In the genomic region with DNA sequence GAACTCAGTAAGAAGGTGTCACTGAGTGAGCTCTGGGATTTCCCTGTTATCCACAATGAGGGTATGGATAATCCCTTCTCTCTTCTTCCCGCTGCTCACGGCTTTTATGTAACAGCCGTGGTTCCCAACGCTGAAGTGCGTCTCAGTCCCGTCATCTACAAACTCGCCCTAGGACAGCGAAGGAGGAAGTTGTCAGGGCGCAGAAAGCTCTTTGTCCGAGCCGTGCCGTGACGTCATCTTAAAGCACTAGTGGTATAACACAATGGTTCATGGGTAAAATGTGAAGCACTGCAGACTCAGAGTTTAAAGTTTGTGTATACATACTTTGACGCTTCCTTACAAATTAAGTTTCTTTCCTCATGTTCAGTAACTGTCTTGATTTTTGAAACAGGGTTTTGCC, we compare ENCODE assay signal across 39 mouse cellular contexts. TPM values are rescaled to one million over a fixed set of nuclear protein-coding genes. Genes with fewer than 3 reads are reported as not detected.
DNase-seq lines count a peak whose midpoint lies in the region; ATAC-seq and TF ChIP-seq lines count a peak whose summit lies in the region.
"Had no signal": no experiment of that assay in that cellular context is flagged by ENCODE, and none has a peak within 500 bp of the region (broad histone marks: within the 10 kb centered on the region; RNA-seq: fewer than 3 reads in every experiment).

No protein-coding gene starts in this region.

- DNase-seq in liver: no peak
- DNase-seq in MEL (ENCODE audit: low read depth, low spot score): peak; percentile 76
- DNase-seq in left cerebral cortex, adult 8-10 months (ENCODE audit: low spot score in 2 of 2): no peak
- no peak for DNase-seq in left cerebral cortex, postnatal 25 days (ENCODE audit: low spot score in 2 of 2)
- DNase-seq in left cerebral cortex, adult 11 months (ENCODE audit: low spot score): no peak
- DNase-seq: adrenal gland, postnatal 25 days; cerebellum, adult 18-20 months; cerebellum, postnatal 25 days; gastrocnemius, postnatal 14 days; heart, postnatal 36 days; kidney, adult 2 months; kidney, postnatal 36 days; lung, adult 2 months; lung, postnatal 10 days; right cerebral cortex, postnatal 4 days; thymus, adult 2 months; thymus, postnatal 4 days had no signal

- intact Hi-C loops in left cerebral cortex, postnatal 25 days (cut with DNase I): no loop called here

- no peak for TF ChIP-seq RAD21 in MEL (IDR thresholded peaks at IDR 0.05; ENCODE audit: low read depth, low read length)

- no peaks in the 10 kb centered on the region for H3K27me3 ChIP-seq in liver, embryonic 12.5 days (replicated peaks)
- no peaks in the 10 kb centered on the region for H3K27me3 ChIP-seq in MEL (ENCODE audit: control insufficient read depth in 1 of 2, insufficient read depth in 2 of 2, low read length in 2 of 2)
- H3K27me3 ChIP-seq: forebrain, embryonic 13.5 days; hindbrain, embryonic 12.5 days; intestine, embryonic 15.5 days; megakaryocyte, embryonic 14.5 days; midbrain, embryonic 12.5 days; neural tube, embryonic 13.5 days had no signal

- TF ChIP-seq POLR2A in MEL (IDR thresholded peaks at IDR 0.05; ENCODE audit: control insufficient read depth in 1 of 2, insufficient read depth in 1 of 2, low read depth in 1 of 2, low read length in 2 of 2, poor library complexity in 1 of 2): 0 out of 4 replicates have a peak, but pooled peaks of 1 of the 2 experiments have one; percentile 29

- H3K9ac ChIP-seq in liver, embryonic 12.5 days: no peak overlapping the region
- peak overlapping the region; percentile 51 for H3K9ac ChIP-seq in MEL (ENCODE audit: control insufficient read depth, low read depth, low read length, poor library complexity, severe bottlenecking)
- H3K9ac ChIP-seq: forebrain, embryonic 13.5 days; hindbrain, embryonic 12.5 days; intestine, embryonic 15.5 days; midbrain, embryonic 12.5 days; neural tube, embryonic 13.5 days had no signal

- no peak for TF ChIP-seq CTCF in MEL (IDR thresholded peaks at IDR 0.05 in 2 of 3, conservative IDR thresholded peaks at IDR 0.05 in 1 of 3; ENCODE audit: control insufficient read depth in 1 of 3, insufficient read depth in 1 of 3, low read depth in 2 of 3, low read length in 3 of 3, poor library complexity in 1 of 3, severe bottlenecking in 1 of 3)

- no peak overlapping the region for H3K4me3 ChIP-seq in liver, embryonic 12.5 days
- peak overlapping the region; percentile 54 to 57 for H3K4me3 ChIP-seq in MEL (ENCODE audit: control insufficient read depth in 1 of 2, insufficient read depth in 1 of 2, low read depth in 2 of 2, low read length in 2 of 2)
- H3K4me3 ChIP-seq: forebrain, embryonic 13.5 days; heart, adult 2 months; hindbrain, embryonic 12.5 days; intestine, embryonic 15.5 days; layer of hippocampus, adult 2 months; megakaryocyte, embryonic 14.5 days; midbrain, embryonic 12.5 days; neural tube, embryonic 13.5 days had no signal

- H3K4me1 ChIP-seq in liver, embryonic 12.5 days: no peaks in the 10 kb centered on the region
- H3K4me1 ChIP-seq in MEL (ENCODE audit: control insufficient read depth in 1 of 2, insufficient read depth in 2 of 2, low read length in 2 of 2): no peaks in the 10 kb centered on the region; a peak in 1 of 4 replicates
- H3K4me1 ChIP-seq: forebrain, embryonic 13.5 days; hindbrain, embryonic 12.5 days; intestine, embryonic 15.5 days; midbrain, embryonic 12.5 days; neural tube, embryonic 13.5 days had no signal

- TF ChIP-seq EP300 in MEL (IDR thresholded peaks at IDR 0.05; ENCODE audit: low read depth in 1 of 2, low read length in 2 of 2): no peak

- H3K9me3 ChIP-seq in liver, embryonic 12.5 days (replicated peaks): no peaks in the 10 kb centered on the region
- H3K9me3 ChIP-seq in MEL (replicated peaks; ENCODE audit: insufficient read depth, low read length): no peaks in the 10 kb centered on the region
- H3K9me3 ChIP-seq: forebrain, embryonic 13.5 days; hindbrain, embryonic 12.5 days; intestine, embryonic 15.5 days; midbrain, embryonic 12.5 days; neural tube, embryonic 13.5 days had no signal

- ATAC-seq in liver, embryonic 12.5 days: no peak
- 0 out of 2 replicates have a peak, but pooled peaks have one; percentile 32 for ATAC-seq in common myeloid progenitor, adult 5-6 weeks (replicated peaks; ENCODE audit: low read depth, poor library complexity, severe bottlenecking)
- ATAC-seq in monocyte, adult 5-6 weeks (replicated peaks; ENCODE audit: insufficient number of reproducible peaks, low FRiP score, low TSS enrichment, poor library complexity, severe bottlenecking): 0 out of 2 replicates have a peak, but pooled peaks have one; percentile 50
- ATAC-seq: forebrain, embryonic 13.5 days; hindbrain, postnatal 0 days; intestine, embryonic 15.5 days had no signal

- no peaks in the 10 kb centered on the region for H3K36me3 ChIP-seq in liver, embryonic 12.5 days
- H3K36me3 ChIP-seq in MEL (ENCODE audit: control insufficient read depth in 1 of 2, insufficient read depth in 2 of 2, low read length in 2 of 2): peaks cover 0 to 3% of the 10 kb centered on the region in 2 experiments; a peak in 2 of 4 replicates
- H3K36me3 ChIP-seq: hindbrain, embryonic 12.5 days; intestine, embryonic 15.5 days; midbrain, embryonic 12.5 days; neural tube, embryonic 13.5 days had no signal

- H3K4me2 ChIP-seq in liver, embryonic 12.5 days: peak overlapping the region; percentile 35
- H3K4me2 ChIP-seq: forebrain, embryonic 13.5 days; hindbrain, embryonic 12.5 days; intestine, embryonic 15.5 days; midbrain, embryonic 12.5 days; neural tube, embryonic 13.5 days had no signal

- WGBS in liver, embryonic 12.5 days (ENCODE audit: insufficient replicate concordance): 64% methylated on average over 14 of the region's 14 CpGs

- H3K79me2 ChIP-seq in MEL (ENCODE audit: control insufficient read depth, insufficient read depth, low read length, poor library complexity): no peaks in the 10 kb centered on the region

- no peak overlapping the region for H3K27ac ChIP-seq in liver, embryonic 12.5 days
- H3K27ac ChIP-seq in MEL (ENCODE audit: control insufficient read depth, low read depth, low read length): peak overlapping the region; percentile 5; the same call in 1 of the 2 replicates
- H3K27ac ChIP-seq: forebrain, embryonic 13.5 days; heart, adult 2 months; hindbrain, embryonic 12.5 days; hindbrain, postnatal 0 days; intestine, embryonic 15.5 days; layer of hippocampus, adult 2 months; midbrain, embryonic 12.5 days; neural tube, embryonic 13.5 days had no signal

TF ChIP-seq in MEL, 35 proteins besides CTCF, POLR2A, EP300 and RAD21:
- TF ChIP-seq SIN3A (IDR thresholded peaks at IDR 0.05; ENCODE audit: low read length): peak; percentile 34; the same call in 1 of the 2 replicates
- no peak for TF ChIP-seq BHLHE40 (IDR thresholded peaks at IDR 0.05; ENCODE audit: borderline replicate concordance, low read depth, low read length)
- TF ChIP-seq ELF1 (IDR thresholded peaks at IDR 0.05; ENCODE audit: low read depth, low read length): 0 out of 2 replicates have a peak, but pooled peaks have one; percentile 40
- no peak for TF ChIP-seq CHD1 (IDR thresholded peaks at IDR 0.05; ENCODE audit: low read depth, low read length)

RNA-seq across cellular contexts. Expression of gene Faiml, which starts 7.6 kb away (rescaled TPM):
- not detected in 2 replicates for polyA plus RNA-seq in liver, embryonic 12.5 days (2016; fragmentation: Nextera tagmentation; extraction: Ambion mirVana)
- total RNA-seq in MEL (2012; rRNA removed): not detected in 2 replicates
- not detected for polyA plus RNA-seq in MEL (2012; ENCODE audit: insufficient read depth in 1 of 2, insufficient read length in 2 of 2, low read depth in 1 of 2, low replicate concordance in 2 of 2, missing spikeins in 1 of 2)
- not detected in 2 replicates for total RNA-seq in common myeloid progenitor, adult 5-6 weeks (2017)
- not detected in 3 replicates for total RNA-seq in monocyte, adult 5-6 weeks (2017)
- total RNA-seq in left cerebral cortex, adult 8-10 months (2022): not detected
- total RNA-seq in left cerebral cortex, postnatal 25 days (2021): not detected
- total RNA-seq: adrenal gland, postnatal 25 days; gastrocnemius, postnatal 14 days; heart, adult 2 months; heart, postnatal 36 days; hindbrain, postnatal 0 days; layer of hippocampus, adult 2 months; layer of hippocampus, postnatal 25 days; left cerebral cortex, postnatal 10 days; liver, adult 2 months; midbrain, postnatal 0 days had no signal
- polyA plus RNA-seq: C2C12; embryonic facial prominence, embryonic 11.5 days; forebrain, embryonic 13.5 days; heart, adult 2 months; heart, embryonic 14.5 days; hindbrain, embryonic 12.5 days; hindbrain, postnatal 0 days; intestine, embryonic 15.5 days; kidney, adult 2 months; kidney, embryonic 16.5 days; limb, embryonic 11.5 days; liver, adult 2 months; lung, adult 2 months; midbrain, embryonic 12.5 days; midbrain, postnatal 0 days; neural tube, embryonic 13.5 days; spleen, adult 2 months; thymus, adult 2 months had no signal

RNA-seq across cellular contexts. Expression of gene Cep70, which starts 13.7 kb away (rescaled TPM):
- polyA plus RNA-seq in liver, embryonic 12.5 days (2016; fragmentation: Nextera tagmentation; extraction: Ambion mirVana): 41.6 and 41.7 TPM in 2 replicates
- total RNA-seq in MEL (2012; rRNA removed): 7.3 and 8.0 TPM in 2 replicates
- 1 to 10 TPM in 1 of 2 experiments, not detected in 1; 7.6 TPM for polyA plus RNA-seq in MEL (2012; ENCODE audit: insufficient read depth in 1 of 2, insufficient read length in 2 of 2, low read depth in 1 of 2, low replicate concordance in 2 of 2, missing spikeins in 1 of 2)
- 49.0 and 71.4 TPM in 2 replicates for total RNA-seq in common myeloid progenitor, adult 5-6 weeks (2017)
- total RNA-seq in monocyte, adult 5-6 weeks (2017): 24.1 to 37.1 TPM (median 29.0 TPM) in 3 replicates
- total RNA-seq in left cerebral cortex, adult 8-10 months (2022): 10 to 100 TPM; 23.9 to 26.4 (median 25.6) TPM
- 10 to 100 TPM; 19.8 to 23.9 TPM for total RNA-seq in left cerebral cortex, postnatal 25 days (2021)
